Mouse (Mus musculus) forebrain, embryonic 12.5 days (tissue): Measurements from ENCODE around the gene Bcl3. TPM values are rescaled to one million over a fixed set of nuclear protein-coding genes. Genes with fewer than 3 reads are reported as not detected.

Experiments
- ATAC-seq: fragments of 200-750 bp; cut with Nextera tagmentation; 2 replicates; pipeline ENCODE4 v1.8.0; 2017; ENCODE audit warnings: moderate TSS enrichment; ENCODE audit not compliant: low FRiP score
- H3K27ac ChIP-seq: fragments of 300-500 bp; sonication (generic); 2 replicates; pipeline ENCODE4 v1.5.1; 2016; ENCODE audit warnings: mild to moderate bottlenecking
- H3K27me3 ChIP-seq: fragments of 300-500 bp; sonication (generic); 2 replicates; pipeline ENCODE4 v1.6.1; 2016; ENCODE audit warnings: mild to moderate bottlenecking
- H3K36me3 ChIP-seq: fragments of 300-500 bp; sonication (generic); replicated peaks from 2 replicates; pipeline ENCODE4 v1.6.1; 2016; ENCODE audit warnings: mild to moderate bottlenecking
- H3K4me1 ChIP-seq: fragments of 300-500 bp; sonication (generic); 2 replicates; pipeline ENCODE4 v1.6.1; 2016
- H3K4me2 ChIP-seq: fragments of 300-500 bp; sonication (generic); 2 replicates; pipeline ENCODE4 v1.6.1; 2016; ENCODE audit warnings: mild to moderate bottlenecking, moderate library complexity
- H3K4me3 ChIP-seq: fragments of 300-500 bp; sonication (generic); replicated peaks from 2 replicates; pipeline ENCODE4 v1.5.1; 2016; ENCODE audit warnings: mild to moderate bottlenecking
- H3K9ac ChIP-seq: fragments of 300-500 bp; sonication (generic); 2 replicates; pipeline ENCODE4 v1.6.1; 2016; ENCODE audit warnings: mild to moderate bottlenecking
- H3K9me3 ChIP-seq: fragments of 300-500 bp; sonication (generic); 2 replicates; pipeline ENCODE4 v1.6.1; 2016
- WGBS: fragments of 180-500 bp; shearing (Covaris S2); methylation state at CpG from one replicate; pipeline ENCODE4 v1.1.7; 2016; 5-methylcytosine and 5-hydroxymethylcytosine counted together
- polyA plus RNA-seq: library from polyadenylated mRNA; unstranded; fragments of >200 nt; fragmentation: Nextera tagmentation; extraction: Ambion mirVana; gene quantifications from 2 replicates; pipeline ENCODE4 v1.2.1, GENCODE M21; 2016

The Bcl3 gene
- polyA plus RNA-seq, 1 experiment from 2014 or later, result 0.96 TPM

GRCm38 (mm10) chr7:19815296-19816223 lies 7.0 kb downstream of the Bcl3 start:
- Histone ChIP-seq H3K4me3 (peak overlapping the region; percentile 40), H3K9me3 (0 out of 2 replicates have a peak, but pooled peaks cover 3% of the 10 kb centered on the region), H3K4me2 (peak overlapping the region; percentile 54), H3K36me3 (no peaks in the 10 kb centered on the region), H3K27me3 (peaks cover 88% of the 10 kb centered on the region), H3K27ac (no peak overlapping the region), H3K9ac (peak overlapping the region; percentile 50), H3K4me1 (peaks cover 35% of the 10 kb centered on the region)
- peak; percentile 24; the same call in 1 of the 2 replicates for ATAC-seq
- WGBS, result 13% methylated on average over 17 of the region's 17 CpGs

- Histone ChIP-seq H3K27me3 (peaks cover 90% of the 10 kb centered on the region), H3K9me3 (0 out of 2 replicates have a peak, but pooled peaks cover 3% of the 10 kb centered on the region), H3K4me3 (no peak overlapping the region), H3K36me3 (no peaks in the 10 kb centered on the region), H3K4me1 (peaks cover 40% of the 10 kb centered on the region), H3K27ac (no peak overlapping the region), H3K4me2 (no peak overlapping the region), H3K9ac (no peak overlapping the region)
- WGBS, result 83% methylated on average over 6 of the region's 6 CpGs
- ATAC-seq, result no peak
These were observed 8.9 kb downstream of the Bcl3 start for GRCm38 (mm10) chr7:19813579-19814122.

GRCm38 (mm10) chr7:19813161-19813560 lies 9.4 kb downstream of the Bcl3 start:
- 83% methylated on average over 4 of the region's 4 CpGs for WGBS
- Histone ChIP-seq H3K27ac (no peak overlapping the region), H3K27me3 (peaks cover 90% of the 10 kb centered on the region), H3K9ac (no peak overlapping the region), H3K4me1 (peaks cover 40% of the 10 kb centered on the region), H3K4me3 (no peak overlapping the region), H3K36me3 (no peaks in the 10 kb centered on the region), H3K9me3 (0 out of 2 replicates have a peak, but pooled peaks cover 3% of the 10 kb centered on the region), H3K4me2 (no peak overlapping the region)
- no peak for ATAC-seq

- peak overlapping the region; percentile 25; the same call in 1 of the 2 replicates for H3K9ac ChIP-seq
- WGBS, result 3% methylated on average over 22 of the region's 22 CpGs
- peaks cover 77% of the 10 kb centered on the region for H3K27me3 ChIP-seq
These were observed 11.5 kb downstream of the Bcl3 start for GRCm38 (mm10) chr7:19811114-19811513.

GRCm38 (mm10) chr7:19809369-19809768 lies 13.2 kb downstream of the Bcl3 start:
- Histone ChIP-seq H3K36me3 (no peaks in the 10 kb centered on the region), H3K4me3 (peak overlapping the region; percentile 21), H3K27ac (no peak overlapping the region), H3K9me3 (no peaks in the 10 kb centered on the region), H3K9ac (peak overlapping the region; percentile 40; the same call in 1 of the 2 replicates), H3K4me1 (peaks cover 14% of the 10 kb centered on the region), H3K27me3 (peaks cover 71% of the 10 kb centered on the region), H3K4me2 (peak overlapping the region; percentile 43)
- 3% methylated on average over 27 of the region's 27 CpGs for WGBS
- ATAC-seq, result 0 out of 2 replicates have a peak, but pooled peaks have one; percentile 23

More at GRCm38 (mm10) chr7:19811114-19811513, 11.5 kb downstream of the Bcl3 start:
- peak overlapping the region; percentile 46 for H3K4me2 ChIP-seq
- 0 out of 2 replicates have a peak, but pooled peaks cover 3% of the 10 kb centered on the region for H3K9me3 ChIP-seq
- peak overlapping the region; percentile 25 for H3K4me3 ChIP-seq
- peak; percentile 40; the same call in 1 of the 2 replicates for ATAC-seq
- H3K4me1 ChIP-seq, result peaks cover 23% of the 10 kb centered on the region
- no peaks in the 10 kb centered on the region for H3K36me3 ChIP-seq
- H3K27ac ChIP-seq, result no peak overlapping the region

- ATAC-seq, result no peak
- Histone ChIP-seq H3K4me1 (peaks cover 14% of the 10 kb centered on the region), H3K36me3 (no peaks in the 10 kb centered on the region), H3K9me3 (no peaks in the 10 kb centered on the region), H3K4me2 (no peak overlapping the region), H3K4me3 (no peak overlapping the region), H3K27ac (no peak overlapping the region), H3K9ac (no peak overlapping the region), H3K27me3 (peaks cover 49% of the 10 kb centered on the region)
- 86% methylated on average over 8 of the region's 8 CpGs for WGBS
These were observed 16.1 kb downstream of the Bcl3 start for GRCm38 (mm10) chr7:19806356-19806969.

GRCm38 (mm10) chr7:19802995-19803394 lies 19.6 kb downstream of the Bcl3 start:
- H3K9me3 ChIP-seq, result no peaks in the 10 kb centered on the region
- WGBS, result 19% methylated on average over 7 of the region's 7 CpGs

GRCm38 (mm10) chr7:19800764-19801163 lies 21.8 kb downstream of the Bcl3 start:
- no peak overlapping the region for H3K27ac ChIP-seq
- WGBS, result 25% methylated on average over 2 of the region's 2 CpGs
- ATAC-seq, result no peak

More at GRCm38 (mm10) chr7:19802995-19803394, 19.6 kb downstream of the Bcl3 start:
- no peak overlapping the region for H3K4me3 ChIP-seq
- no peak overlapping the region for H3K4me2 ChIP-seq
- peaks cover 18% of the 10 kb centered on the region; the same call in 1 of the 2 replicates for H3K27me3 ChIP-seq
- no peaks in the 10 kb centered on the region for H3K36me3 ChIP-seq
- no peaks in the 10 kb centered on the region for H3K4me1 ChIP-seq
- no peak overlapping the region for H3K27ac ChIP-seq
- no peak for ATAC-seq
- H3K9ac ChIP-seq, result no peak overlapping the region

GRCm38 (mm10) chr7:19796697-19797588 lies 25.6 kb downstream of the Bcl3 start, which contains the start of gene Cblc:
Cblc (minus strand) TSS chr7:19796809.
- H3K4me2 ChIP-seq, result no peak within 1 kb of the TSS
- peaks cover 33% of the 10 kb centered on the region for H3K27me3 ChIP-seq
- no peaks in the 10 kb centered on the region for H3K36me3 ChIP-seq
- no peak within 1 kb of the TSS; the same call in 1 of the 2 replicates for H3K4me3 ChIP-seq
- WGBS, result 2% methylated on average over 32 of the region's 32 CpGs
- no peak for ATAC-seq
- H3K4me1 ChIP-seq, result no peaks in the 10 kb centered on the region
- no peak within 1 kb of the TSS for H3K27ac ChIP-seq
- H3K9me3 ChIP-seq, result no peaks in the 10 kb centered on the region
- no peak within 1 kb of the TSS for H3K9ac ChIP-seq

More at GRCm38 (mm10) chr7:19800764-19801163, 21.8 kb downstream of the Bcl3 start:
- H3K4me3 ChIP-seq, result no peak overlapping the region
- no peaks in the 10 kb centered on the region for H3K4me1 ChIP-seq
- no peak overlapping the region for H3K4me2 ChIP-seq
- H3K9ac ChIP-seq, result no peak overlapping the region
- H3K27me3 ChIP-seq, result peaks cover 34% of the 10 kb centered on the region
- no peaks in the 10 kb centered on the region for H3K36me3 ChIP-seq
- H3K9me3 ChIP-seq, result no peaks in the 10 kb centered on the region

GRCm38 (mm10) chr7:19796254-19796653 lies 26.3 kb downstream of the Bcl3 start:
- Histone ChIP-seq H3K27me3 (peaks cover 33% of the 10 kb centered on the region), H3K27ac (no peak overlapping the region), H3K9me3 (no peaks in the 10 kb centered on the region), H3K4me1 (no peaks in the 10 kb centered on the region), H3K4me3 (no peak overlapping the region; the same call in 1 of the 2 replicates), H3K4me2 (no peak overlapping the region), H3K9ac (no peak overlapping the region), H3K36me3 (no peaks in the 10 kb centered on the region)
- WGBS, result 11% methylated on average over 18 of the region's 18 CpGs
- ATAC-seq, result no peak

- 76% methylated on average over 2 of the region's 2 CpGs for WGBS
- ATAC-seq, result no peak
- Histone ChIP-seq H3K9ac (no peak overlapping the region), H3K27ac (no peak overlapping the region), H3K4me3 (no peak overlapping the region), H3K36me3 (no peaks in the 10 kb centered on the region), H3K9me3 (no peaks in the 10 kb centered on the region), H3K4me2 (no peak overlapping the region), H3K4me1 (no peaks in the 10 kb centered on the region), H3K27me3 (peaks cover 41% of the 10 kb centered on the region)
These were observed 27.3 kb downstream of the Bcl3 start for GRCm38 (mm10) chr7:19795236-19795635.
